ENCODE assay signal across 15 mouse cellular contexts in the genomic region with DNA sequence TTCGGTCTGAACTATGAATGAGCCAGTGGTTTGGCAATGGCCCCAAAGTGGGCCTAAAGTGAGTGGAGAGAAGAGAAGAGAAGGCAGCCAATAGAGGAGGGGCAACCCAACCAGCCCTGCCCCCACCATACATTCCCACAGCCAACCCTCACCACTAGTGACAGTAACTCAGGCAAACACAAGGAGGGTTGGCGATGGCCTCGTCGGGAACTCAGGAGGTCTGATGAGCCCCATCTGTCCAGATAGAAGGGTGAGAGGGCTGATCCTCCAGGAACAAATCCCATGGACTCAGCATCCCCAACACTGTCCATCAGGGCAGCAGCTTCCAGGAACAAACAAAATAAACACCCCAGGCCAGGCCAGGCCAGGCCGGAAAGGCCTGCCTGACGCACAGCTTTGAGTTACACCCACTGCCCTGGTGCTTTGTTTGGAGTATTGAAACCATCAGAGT. TPM values are rescaled to one million over a fixed set of nuclear protein-coding genes. Genes with fewer than 3 reads are reported as not detected.
A peak's percentile ranks its signal among the peaks of the same experiment; 100 is the strongest.
DNase-seq lines count a peak whose midpoint lies in the region; ATAC-seq lines count a peak whose summit lies in the region.
"Had no signal": no experiment of that assay in that cellular context is flagged by ENCODE, and none has a peak within 500 bp of the region (broad histone marks: within the 10 kb centered on the region; RNA-seq: fewer than 3 reads in every experiment).

No protein-coding gene starts in this region.

- H3K4me1 ChIP-seq in heart, embryonic 12.5 days (replicated peaks), result peaks cover 14% of the 10 kb centered on the region
- peaks cover 7% of the 10 kb centered on the region for H3K4me1 ChIP-seq in neural tube, embryonic 15.5 days

- peaks cover 34% of the 10 kb centered on the region for H3K27me3 ChIP-seq in heart, embryonic 12.5 days (replicated peaks)
- H3K27me3 ChIP-seq in neural tube, embryonic 15.5 days (replicated peaks), result peaks cover 29% of the 10 kb centered on the region

- ATAC-seq in heart, embryonic 12.5 days (ENCODE audit: insufficient number of reproducible peaks, low FRiP score), result 0 out of 2 replicates have a peak, but pooled peaks have one; percentile 20
- no peak for ATAC-seq in neural tube, embryonic 15.5 days (ENCODE audit: low FRiP score)
- ATAC-seq: liver, postnatal 0 days; midbrain, embryonic 15.5 days had no signal

- no peak overlapping the region for H3K4me3 ChIP-seq in heart, embryonic 12.5 days
- no peak overlapping the region for H3K4me3 ChIP-seq in neural tube, embryonic 15.5 days (replicated peaks)
- H3K4me3 ChIP-seq: limb, embryonic 12.5 days; midbrain, embryonic 15.5 days had no signal

- 69% methylated on average over 6 of the region's 6 CpGs for WGBS in heart, embryonic 12.5 days
- 90% methylated on average over 6 of the region's 6 CpGs for WGBS in neural tube, embryonic 15.5 days

- H3K9me3 ChIP-seq in heart, embryonic 12.5 days (replicated peaks), result no peaks in the 10 kb centered on the region
- H3K9me3 ChIP-seq in neural tube, embryonic 15.5 days (replicated peaks), result no peaks in the 10 kb centered on the region
- H3K9me3 ChIP-seq: limb, embryonic 12.5 days; midbrain, embryonic 15.5 days had no signal

- no peak overlapping the region for H3K4me2 ChIP-seq in heart, embryonic 12.5 days
- no peak overlapping the region for H3K4me2 ChIP-seq in neural tube, embryonic 15.5 days
- H3K4me2 ChIP-seq: limb, embryonic 12.5 days; midbrain, embryonic 15.5 days had no signal

- no peak overlapping the region for H3K27ac ChIP-seq in heart, embryonic 12.5 days (ENCODE audit: poor library complexity, severe bottlenecking)
- no peak overlapping the region for H3K27ac ChIP-seq in neural tube, embryonic 15.5 days (replicated peaks)
- H3K27ac ChIP-seq: limb, embryonic 12.5 days; midbrain, embryonic 15.5 days had no signal

- H3K36me3 ChIP-seq in heart, embryonic 12.5 days, result peaks cover 27% of the 10 kb centered on the region
- peaks cover 12% of the 10 kb centered on the region for H3K36me3 ChIP-seq in neural tube, embryonic 15.5 days
- H3K36me3 ChIP-seq: midbrain, embryonic 15.5 days had no signal

- no peak for DNase-seq in heart, postnatal 4 days
- DNase-seq in neural tube, embryonic 10.5 days (ENCODE audit: extremely low spot score, low spot score), result peak; percentile 12
- peak; percentile 76 for DNase-seq in lung, postnatal 10 days
- no peak for DNase-seq in spleen, postnatal 36 days (ENCODE audit: low spot score in 2 of 2)
- no peak for DNase-seq in retina, postnatal 1 day
- DNase-seq in natural killer cell, adult 2 months (ENCODE audit: low spot score in 2 of 2), result no peak
- DNase-seq: adrenal gland, postnatal 10 days; cerebellum, postnatal 25 days; liver, postnatal 0 days; right cerebral cortex, adult 18-20 months had no signal

- H3K9ac ChIP-seq in heart, embryonic 12.5 days, result no peak overlapping the region
- H3K9ac ChIP-seq in neural tube, embryonic 15.5 days (replicated peaks), result no peak overlapping the region
- H3K9ac ChIP-seq: limb, embryonic 12.5 days; liver, postnatal 0 days; midbrain, embryonic 15.5 days had no signal

RNA-seq across cellular contexts. Expression of a gene that starts 5.6 kb away (rescaled TPM):
- 1.3 and 1.4 TPM in 2 replicates for polyA plus RNA-seq in heart, embryonic 12.5 days (2016; fragmentation: Nextera tagmentation; extraction: Ambion mirVana)
- total RNA-seq in heart, postnatal 4 days (2021), result 1 to 10 TPM; 1.0 to 1.7 TPM
- 0.78 and 0.88 TPM in 2 replicates for polyA plus RNA-seq in neural tube, embryonic 15.5 days (2015; fragmentation: Nextera tagmentation; extraction: Ambion mirVana)
- total RNA-seq: hematopoietic stem cell, adult 5-6 weeks had no signal

Comparison
In these comparisons a context has a peak if more than half of its experiments do, and no peak if none do; other contexts are left out.
1. DNase-seq: peak in neural tube, embryonic 10.5 days (single experiment) and lung, postnatal 10 days (single experiment); none in heart, postnatal 4 days (single experiment), spleen, postnatal 36 days (0 of 2), retina, postnatal 1 day (single experiment) and natural killer cell, adult 2 months (0 of 2).